Mouse (Mus musculus) embryonic stem cell, embryonic (primary cell): ENCODE results near the gene Cep55.

Source experiments
- CTCF ChIA-PET, 4 experiments: fragments of 300-600 bp in 2 of 4; fragments of 350-600 bp in 2 of 4; sonication (Branson Sonifier 250); formaldehyde crosslinking; loops; one replicate each; lab custom pipeline; 2022; ENCODE audit warnings: inconsistent platforms in 2 of 4; lab: Charles Lee
- POLR2A ChIA-PET, 4 experiments: fragments of 300-600 bp in 2 of 4; fragments of 350-600 bp in 2 of 4; sonication (Branson Sonifier 250); formaldehyde crosslinking; loops; one replicate each; lab custom pipeline; 2022; ENCODE audit warnings: antibody characterized with exemption in 4 of 4, inconsistent platforms in 1 of 4; lab: Charles Lee

Gene Cep55

DNA sequence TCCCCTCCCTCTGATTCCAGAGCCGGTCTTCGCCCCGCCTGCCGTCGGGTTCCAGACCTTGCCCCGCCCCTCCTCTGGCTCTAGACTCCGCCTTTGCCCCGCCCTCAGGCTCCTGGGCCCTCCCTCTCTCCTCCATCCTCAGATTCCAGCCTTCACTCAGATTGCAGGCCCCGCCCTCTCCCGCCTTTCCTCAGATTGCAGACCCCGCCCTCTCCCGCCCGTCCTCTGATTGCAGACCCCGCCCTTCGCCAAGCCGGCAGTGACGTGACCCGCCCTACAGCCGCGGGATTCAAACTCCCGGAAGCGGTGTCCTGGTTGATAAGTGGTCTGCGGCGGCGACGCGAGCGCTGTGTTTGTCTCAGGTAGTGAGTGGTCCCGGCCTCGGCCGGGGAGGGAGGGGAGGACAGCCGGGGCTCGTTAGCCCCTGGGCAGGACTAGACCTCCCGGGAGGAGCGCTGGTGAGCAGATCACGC is at the start of gene Cep55:
Cep55 (plus strand) TSS at position 292 of the 473 bp plus-strand sequence.
- ChIA-PET POLR2A (interaction anchor here in 3 of 4 experiments (0.6 to 4.9 kb wide), 48 partner anchors 9 to 350 kb away, joined by 3 to 89 read pairs (median 4); partner anchors contain the start of gene Myof (in 1 of the 3)), CTCF (interaction anchor here in 3 of 4 experiments (1.0 to 3.3 kb wide), 5 partner anchors 8 to 99 kb away, joined by 3 to 30 read pairs (median 7); no protein-coding TSS in a partner anchor)

DNA sequence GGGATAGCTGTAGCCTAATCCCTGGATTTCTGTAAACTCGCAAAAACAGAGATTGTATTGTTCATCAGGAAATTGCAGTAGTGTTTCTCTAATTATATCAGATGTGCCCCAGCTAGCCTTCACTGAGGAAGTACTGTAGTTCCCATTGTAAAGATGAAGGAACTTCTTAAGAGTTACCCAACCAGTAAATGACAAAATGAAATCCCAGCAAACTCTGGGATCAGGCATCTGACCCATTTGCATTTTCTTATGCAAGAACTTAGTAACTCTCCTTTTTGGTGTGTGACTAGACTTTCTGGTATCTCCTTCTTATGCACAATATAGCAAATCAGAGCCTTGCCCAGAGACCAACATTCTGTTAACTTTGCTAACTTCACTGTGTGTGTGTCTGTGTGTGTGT is 43.4 kb upstream of the Cep55 start:
- CTCF ChIA-PET = no interaction called here
- POLR2A ChIA-PET = interaction anchor here in 1 of 4 experiments (0.6 kb wide), 1 partner anchor 84 kb away, joined by 3 read pairs; no protein-coding TSS in a partner anchor

DNA sequence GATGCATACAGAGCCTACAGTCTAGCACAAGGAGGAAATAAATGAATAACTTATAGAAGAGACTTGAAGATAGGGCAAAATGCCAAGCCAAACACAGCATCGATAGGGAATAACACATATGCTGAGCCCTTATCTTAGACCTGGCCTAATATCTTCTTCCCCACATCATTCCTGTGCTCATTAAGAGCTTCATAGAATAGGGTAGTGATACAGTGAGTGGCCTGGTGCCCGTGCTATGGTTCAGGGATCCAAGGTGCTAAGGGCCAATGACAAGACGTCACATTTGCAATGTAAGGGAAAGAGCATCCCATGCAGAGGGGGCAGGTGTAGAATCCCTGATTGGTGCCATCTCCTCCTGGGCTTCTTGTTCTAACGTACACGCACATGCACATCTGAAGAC is 40.4 kb upstream of the Cep55 start:
- CTCF ChIA-PET = no interaction called here

DNA sequence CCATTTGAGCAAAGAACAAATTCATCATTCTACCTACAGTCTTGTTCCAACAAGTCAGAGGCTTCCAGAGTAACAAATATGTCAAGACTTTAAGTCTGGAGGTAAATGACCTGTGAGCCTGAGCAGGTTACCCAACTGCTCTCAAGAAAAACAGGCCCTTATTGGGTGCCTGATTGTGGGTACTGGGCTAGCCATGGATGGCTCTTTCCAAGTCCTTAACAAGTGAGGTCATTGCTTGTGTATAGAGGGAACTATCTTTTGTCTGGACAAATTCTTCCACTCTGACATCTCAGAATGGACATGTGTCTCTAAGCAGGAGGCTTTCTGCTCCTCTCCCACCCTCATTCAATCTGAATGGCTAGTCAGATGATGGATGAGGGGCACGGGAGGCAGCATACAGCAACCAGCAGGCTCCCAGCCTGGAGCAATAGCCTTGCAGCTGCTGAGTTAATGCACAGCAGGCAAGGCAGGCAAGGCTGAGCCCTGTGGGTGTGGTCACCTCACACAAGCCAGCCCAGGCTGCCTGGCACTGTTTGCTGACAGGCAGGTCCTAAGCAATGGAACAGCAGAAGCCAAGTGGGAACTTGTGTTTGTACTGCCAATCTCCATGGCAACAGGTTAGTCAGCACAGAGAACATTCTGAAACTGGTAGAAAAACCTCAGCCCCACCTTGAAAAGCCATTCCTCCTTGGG is 39.5 kb upstream of the Cep55 start:
- ChIA-PET POLR2A (interaction anchor here in 3 of 4 experiments (0.6 to 3.3 kb wide), 11 partner anchors 8 to 408 kb away, joined by 3 to 21 read pairs (median 4); no protein-coding TSS in a partner anchor), CTCF (interaction anchor here in 2 of 4 experiments (0.7 to 1.2 kb wide), 2 partner anchors 413 kb away, joined by 3 read pairs; no protein-coding TSS in a partner anchor)

More for the DNA sequence above, 40.4 kb upstream of the Cep55 start:
- POLR2A ChIA-PET = interaction anchor here in 2 of 4 experiments (0.8 to 3.3 kb wide), 3 partner anchors 9 to 11 kb away, joined by 4 to 21 read pairs (median 4); no protein-coding TSS in a partner anchor

DNA sequence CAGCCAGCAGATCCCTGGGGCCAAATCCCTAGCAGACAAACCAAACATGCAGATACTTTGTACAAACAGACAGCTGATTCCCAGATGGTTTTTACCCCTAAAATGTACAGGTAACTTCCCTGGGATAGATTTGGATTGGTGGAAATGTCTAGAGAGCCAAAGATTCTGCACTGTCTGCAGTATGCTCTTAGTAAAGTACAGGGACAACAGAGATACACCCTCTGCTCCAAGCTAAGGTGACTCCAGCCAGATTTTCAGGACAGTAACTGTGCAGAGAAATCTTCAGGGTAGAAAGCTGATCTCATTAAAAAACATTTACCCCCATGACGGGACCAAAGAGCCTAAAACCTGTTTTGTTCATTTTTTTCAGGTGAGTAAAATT is 38.9 kb upstream of the Cep55 start:
- CTCF ChIA-PET = interaction anchor here in 2 of 4 experiments (0.7 to 1.2 kb wide), 2 partner anchors 414 kb away, joined by 3 read pairs; no protein-coding TSS in a partner anchor
- POLR2A ChIA-PET = interaction anchor here in 3 of 4 experiments (0.8 to 3.3 kb wide), 14 partner anchors 8 to 60 kb away, joined by 3 to 21 read pairs (median 4); no protein-coding TSS in a partner anchor

DNA sequence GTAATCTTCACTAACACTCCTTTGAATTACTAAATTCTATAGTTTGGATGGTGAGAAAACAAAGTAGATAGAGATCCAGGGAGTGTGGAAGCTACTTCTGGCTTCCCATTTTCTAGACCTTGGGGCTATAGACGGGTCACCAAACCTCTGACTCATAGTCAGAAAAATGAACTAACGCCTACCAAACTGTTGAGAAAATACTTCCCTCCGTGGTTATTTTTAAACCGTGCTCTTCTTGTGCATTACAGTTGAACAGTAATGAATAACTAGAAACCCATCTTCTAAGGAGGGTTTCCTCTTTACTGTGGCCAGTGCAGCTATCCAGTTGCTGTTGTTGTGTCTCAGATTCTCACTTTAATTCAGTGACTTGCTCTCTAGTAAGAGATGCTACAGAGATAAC is 32.1 kb upstream of the Cep55 start:
- ChIA-PET POLR2A (interaction anchor here in 2 of 4 experiments (0.7 to 1.6 kb wide), 7 partner anchors 10 to 32 kb away, joined by 3 to 7 read pairs (median 4); no protein-coding TSS in a partner anchor), CTCF (no interaction called here)

DNA sequence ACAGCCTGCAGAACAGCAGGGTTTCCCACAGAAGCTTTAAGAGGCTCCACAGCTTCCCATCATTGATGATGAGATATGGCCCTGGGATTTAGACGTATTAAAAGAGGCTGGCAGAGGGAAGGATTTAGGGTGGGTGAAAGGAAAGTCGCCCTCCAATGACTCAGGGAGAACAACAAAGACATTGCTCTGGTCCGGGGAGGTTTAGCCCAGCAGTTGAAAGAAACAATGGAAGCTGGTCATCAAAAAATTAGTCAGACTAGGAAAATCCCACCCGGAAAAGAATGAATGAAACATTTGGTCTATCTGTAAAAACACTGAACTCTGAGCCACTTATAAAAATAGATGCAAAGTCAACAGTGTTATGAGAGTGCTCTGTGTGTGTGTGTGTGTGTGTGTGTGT is 31.2 kb upstream of the Cep55 start:
- ChIA-PET POLR2A (interaction anchor here in 3 of 4 experiments (0.6 to 1.6 kb wide), 9 partner anchors 8 to 535 kb away, joined by 3 to 7 read pairs (median 4); no protein-coding TSS in a partner anchor), CTCF (no interaction called here)

DNA sequence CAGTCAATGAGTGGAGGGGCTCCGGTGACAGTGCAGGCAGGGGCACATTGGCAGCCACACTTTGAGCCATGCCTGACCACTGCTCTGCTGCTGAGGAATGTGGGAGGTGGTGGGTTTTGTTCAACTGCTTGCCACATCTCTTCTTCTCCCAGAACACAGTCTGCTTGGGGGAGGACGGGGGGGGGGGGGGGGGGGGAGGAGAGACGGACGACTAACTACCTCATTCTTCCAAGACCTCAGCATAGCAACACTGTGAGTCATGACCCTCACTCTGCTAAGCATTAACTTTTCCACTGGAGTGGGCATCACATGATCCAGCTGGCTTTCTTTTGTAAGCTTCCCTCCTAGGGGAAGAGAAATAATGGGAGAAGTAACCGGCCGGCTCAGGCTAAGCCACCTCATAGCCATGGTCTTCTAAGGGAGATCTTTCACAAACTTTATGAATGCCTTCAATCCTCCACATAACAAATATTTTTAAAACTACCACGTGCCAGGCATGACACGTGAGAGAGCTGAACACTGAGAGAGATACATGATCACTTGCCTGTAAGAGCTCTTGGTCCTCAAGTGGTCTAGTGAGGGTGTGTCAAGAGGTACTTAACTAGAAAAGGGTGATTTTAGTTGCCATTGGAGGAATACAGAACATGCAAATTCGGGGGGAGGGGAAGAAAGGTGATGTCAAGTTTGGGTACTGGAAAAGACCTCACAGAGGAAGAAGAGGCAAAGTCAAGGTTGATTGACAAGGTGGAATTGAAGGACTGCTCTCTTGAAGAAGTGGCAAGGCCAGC is 29.4 kb upstream of the Cep55 start:
- CTCF ChIA-PET = interaction anchor here in 3 of 4 experiments (0.6 to 1.8 kb wide), 5 partner anchors 17 to 228 kb away, joined by 3 to 6 read pairs (median 3); no protein-coding TSS in a partner anchor

DNA sequence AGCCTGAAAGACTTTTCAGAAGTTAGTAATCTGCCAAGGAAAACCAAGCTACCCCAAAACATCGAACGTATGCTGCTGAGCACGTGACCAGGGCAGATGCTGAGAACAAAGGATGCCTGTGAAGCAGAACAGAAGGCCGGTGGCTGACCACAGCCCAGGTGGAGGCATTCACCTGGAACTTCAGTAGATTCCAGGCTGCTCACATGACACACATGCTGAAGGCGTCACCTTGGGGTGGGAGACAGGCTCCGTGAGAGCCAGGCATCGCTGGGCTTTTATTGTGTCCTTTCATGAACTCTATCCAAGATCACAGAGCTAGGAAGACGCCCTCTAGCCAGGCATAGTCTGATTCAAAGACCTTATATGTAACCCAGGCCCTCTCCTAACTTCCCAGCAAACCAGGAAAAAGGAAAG is 28.6 kb upstream of the Cep55 start:
- POLR2A ChIA-PET = interaction anchor here in 3 of 4 experiments (0.6 to 4.1 kb wide), 45 partner anchors 9 to 1289 kb away, joined by 3 to 39 read pairs (median 5); partner anchors contain the start of genes Myof (in 2 of the 3), Cep55 (in 1 of the 3) and Ppp1r3c (in 1 of the 3)
- CTCF ChIA-PET = interaction anchor here in 3 of 4 experiments (0.6 to 1.8 kb wide), 3 partner anchors 16 to 148 kb away, joined by 3 to 6 read pairs (median 3); no protein-coding TSS in a partner anchor

More for the DNA sequence above, 29.4 kb upstream of the Cep55 start:
- POLR2A ChIA-PET = interaction anchor here in 3 of 4 experiments (0.6 to 4.1 kb wide), 49 partner anchors 9 to 1289 kb away, joined by 3 to 39 read pairs (median 5); partner anchors contain the start of genes Myof (in 2 of the 3), Cep55 (in 1 of the 3) and Ppp1r3c (in 1 of the 3)

DNA sequence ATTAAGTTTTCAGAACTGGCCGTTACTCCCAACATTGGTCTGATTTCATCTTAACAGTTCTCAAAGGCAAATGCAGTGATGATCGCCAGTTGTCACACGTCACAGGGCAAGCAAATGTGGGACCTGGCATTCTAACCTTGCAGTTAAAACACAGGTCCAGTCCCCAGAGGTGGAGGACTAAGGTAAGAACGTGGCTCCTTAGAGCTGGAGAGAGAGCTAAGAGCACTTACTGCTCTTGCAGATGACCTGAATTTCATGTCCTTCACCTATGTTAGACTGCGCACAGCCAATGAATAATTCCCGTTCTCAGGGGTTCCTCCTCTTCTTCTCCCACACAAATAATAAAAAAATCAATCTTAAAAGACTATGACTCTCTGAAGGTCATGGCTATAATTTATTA is 27.4 kb upstream of the Cep55 start:
- ChIA-PET POLR2A (interaction anchor here in 2 of 4 experiments (1.0 to 4.1 kb wide), 16 partner anchors 8 to 297 kb away, joined by 3 to 39 read pairs (median 6); partner anchors contain the start of genes Cep55 (in 2 of the 2) and Myof (in 1 of the 2)), CTCF (interaction anchor here in 2 of 4 experiments (0.7 to 0.8 kb wide), 2 partner anchors 72 to 356 kb away, joined by 3 read pairs; no protein-coding TSS in a partner anchor)

DNA sequence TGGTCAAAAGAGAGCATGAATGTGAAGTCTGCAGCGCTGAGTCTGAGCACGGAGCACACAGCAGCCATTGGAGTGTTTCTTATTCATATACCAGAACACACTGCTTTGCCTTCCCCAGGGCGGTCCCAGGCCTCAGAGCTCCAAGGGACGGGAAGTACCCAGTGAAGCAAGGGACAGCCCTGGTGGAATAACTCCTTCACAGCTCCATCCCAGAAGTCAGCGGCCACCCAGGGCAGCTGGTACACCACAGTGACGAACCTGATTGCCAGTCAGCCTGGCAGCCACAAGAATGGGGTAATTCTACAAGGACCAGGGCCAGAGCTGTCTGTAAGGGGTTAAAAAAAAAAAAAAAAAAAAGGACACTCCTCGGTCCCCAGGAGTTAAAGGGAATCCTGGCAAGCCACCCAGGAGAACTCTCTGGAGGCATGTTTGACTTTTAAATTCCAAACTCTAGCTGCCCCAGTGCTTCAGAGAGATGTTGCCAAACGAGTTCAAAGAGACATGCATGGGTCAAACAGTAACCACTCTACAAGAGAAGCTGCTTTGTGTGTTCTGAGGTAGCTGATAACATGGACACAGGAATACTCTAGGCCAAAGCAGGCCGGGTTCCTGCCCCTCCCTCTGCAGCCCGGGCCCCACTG is 26.8 kb upstream of the Cep55 start:
- ChIA-PET POLR2A (interaction anchor here in 3 of 4 experiments (0.7 to 4.1 kb wide), 21 partner anchors 8 to 297 kb away, joined by 3 to 39 read pairs (median 5); partner anchors contain the start of genes Cep55 (in 2 of the 3) and Myof (in 1 of the 3)), CTCF (interaction anchor here in 1 of 4 experiments (0.7 to 1.4 kb wide), 2 partner anchors 72 to 355 kb away, joined by 3 read pairs; no protein-coding TSS in a partner anchor)

DNA sequence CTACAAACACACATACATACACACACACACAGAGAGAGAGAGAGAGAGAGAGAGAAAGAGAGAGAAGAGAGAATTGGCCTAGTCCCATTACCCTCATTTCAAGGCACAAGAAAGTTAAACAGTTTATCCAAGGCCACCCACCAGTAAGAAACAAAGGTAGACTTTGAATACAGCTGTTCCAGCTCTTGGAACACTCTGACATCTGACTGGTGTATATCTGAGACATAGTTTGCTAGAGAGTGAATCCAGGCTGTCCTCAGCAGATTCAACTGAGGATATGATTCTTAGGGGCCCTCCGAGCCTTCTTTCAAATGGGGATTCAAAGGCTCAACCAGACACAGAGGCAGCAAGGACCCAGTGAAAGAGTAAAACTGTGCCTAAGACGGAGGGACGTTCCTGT is 25.5 kb upstream of the Cep55 start:
- ChIA-PET CTCF (interaction anchor here in 1 of 4 experiments (1.4 kb wide), 1 partner anchor 74 kb away, joined by 3 read pairs; no protein-coding TSS in a partner anchor), POLR2A (interaction anchor here in 3 of 4 experiments (0.7 to 2.4 kb wide), 13 partner anchors 13 to 892 kb away, joined by 3 to 16 read pairs (median 6); partner anchors contain the start of gene Cep55 (in 2 of the 3))

DNA sequence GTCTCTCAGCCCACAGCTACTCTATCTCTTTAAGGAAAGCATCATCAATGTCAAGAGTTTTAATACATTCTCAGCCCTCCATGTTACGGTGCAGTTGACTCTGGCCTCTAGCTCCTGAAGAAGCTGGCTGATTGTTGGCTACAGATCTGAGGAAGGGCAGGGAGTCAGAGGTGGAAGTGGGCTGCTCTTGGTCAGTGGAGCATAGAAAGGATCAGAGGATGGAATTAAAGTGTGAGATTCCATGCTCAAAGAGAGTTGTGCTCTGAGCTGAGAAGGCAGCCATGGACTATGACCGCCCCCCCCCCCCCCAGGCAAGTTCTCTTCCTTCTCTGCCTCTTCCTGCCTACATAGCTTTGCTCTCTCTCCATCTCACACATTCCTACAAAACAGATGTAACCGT is 24.9 kb upstream of the Cep55 start:
- CTCF ChIA-PET = interaction anchor here in 2 of 4 experiments (0.6 to 1.0 kb wide), 5 partner anchors 24 to 1192 kb away, joined by 3 to 17 read pairs (median 3); no protein-coding TSS in a partner anchor
- POLR2A ChIA-PET = interaction anchor here in 3 of 4 experiments (0.6 to 2.4 kb wide), 28 partner anchors 11 to 891 kb away, joined by 3 to 16 read pairs (median 4); partner anchors contain the start of genes Cep55 (in 1 of the 3) and Myof (in 1 of the 3)

DNA sequence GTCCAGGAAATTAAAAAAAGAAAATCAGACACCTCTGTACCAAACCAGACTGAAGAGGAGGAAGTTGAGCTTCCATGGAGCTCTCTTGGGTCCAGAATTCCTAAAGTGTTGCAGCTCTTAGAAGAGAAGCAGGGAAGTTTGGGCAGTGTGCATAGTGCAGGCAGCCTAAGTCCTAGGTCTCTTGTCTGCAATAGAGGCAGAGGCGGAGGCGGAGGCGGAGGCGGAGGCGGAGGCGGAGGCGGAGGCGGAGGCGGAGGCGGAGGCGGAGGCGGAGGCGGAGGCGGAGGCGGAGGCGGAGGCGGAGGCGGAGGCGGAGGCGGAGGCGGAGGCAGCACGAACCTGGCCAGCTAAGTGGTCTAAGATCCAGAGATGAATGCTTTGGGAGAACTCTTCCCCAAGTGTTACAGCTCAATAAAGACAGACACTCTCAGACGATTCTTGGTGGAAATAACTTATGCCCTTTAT is 24.1 kb upstream of the Cep55 start:
- CTCF ChIA-PET = interaction anchor here in 3 of 4 experiments (0.6 to 1.3 kb wide), 7 partner anchors 23 to 244 kb away, joined by 3 to 17 read pairs (median 3); no protein-coding TSS in a partner anchor
- POLR2A ChIA-PET = interaction anchor here (0.6 to 2.4 kb wide), 35 partner anchors 10 to 566 kb away, joined by 3 to 16 read pairs (median 4); partner anchors contain the start of genes Cep55 (in 1 of the 4) and Myof (in 1 of the 4)

DNA sequence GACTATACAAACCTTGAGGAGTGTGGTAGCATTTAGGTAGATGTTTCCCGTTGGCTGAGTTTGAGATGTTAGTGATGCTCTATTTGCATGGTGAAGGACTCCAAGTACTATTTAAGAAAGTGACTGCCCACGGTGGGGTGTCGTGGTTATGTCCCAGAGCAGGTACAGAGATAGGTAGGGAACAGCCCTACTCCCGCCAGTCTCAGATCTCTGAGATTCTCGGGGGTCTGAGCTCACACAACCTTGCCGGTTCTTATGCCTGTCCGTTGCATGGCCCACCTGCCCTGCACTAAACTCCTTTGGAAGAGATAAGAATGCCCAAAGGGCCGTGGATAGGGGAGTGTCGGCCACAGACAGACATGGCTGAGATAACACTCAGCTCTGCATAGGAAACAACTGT is 23.7 kb upstream of the Cep55 start:
- POLR2A ChIA-PET = interaction anchor here (0.6 to 2.4 kb wide), 28 partner anchors 9 to 536 kb away, joined by 3 to 16 read pairs (median 6); partner anchors contain the start of genes Cep55 (in 1 of the 4) and Myof (in 1 of the 4)

More for the DNA sequence above, 23.7 kb upstream of the Cep55 start:
- CTCF ChIA-PET = interaction anchor here in 3 of 4 experiments (0.7 to 1.3 kb wide), 4 partner anchors 75 to 244 kb away, joined by 3 to 5 read pairs (median 4); no protein-coding TSS in a partner anchor
